Mouse (Mus musculus) common myeloid progenitor, adult 5-6 weeks (primary cell): ENCODE results near the gene Gm609. TPM values are rescaled to one million over a fixed set of nuclear protein-coding genes. Genes with fewer than 3 reads are reported as not detected.
"Not testable (repeated sequence)": the region's sequence is repeated elsewhere in the genome, so short reads cannot be mapped to it uniquely, and the experiment has no call there.

Source experiments
- ATAC-seq: replicated peaks from 2 replicates; pipeline ENCODE4 v1.8.0; 2016; ENCODE audit warnings: low read depth, mild to moderate bottlenecking, moderate TSS enrichment, inconsistent platforms; ENCODE audit not compliant: poor library complexity, severe bottlenecking
- total RNA-seq: library from RNA; stranded (forward); fragments of 200-1000, 187-1606 nt; gene quantifications from 2 replicates; pipeline ENCODE4 v1.2.3, GENCODE M21; 2017

Gm609 gene
- total RNA-seq, result not detected in 2 replicates

GRCm38 (mm10) chr16:45492927-45493326 lies at the start of gene Gm609:
Gene Gm609 (minus strand): TSS chr16:45492969.
- ATAC-seq, result no peak

- peak; percentile 39; the same call in 1 of the 2 replicates for ATAC-seq
Measured at GRCm38 (mm10) chr16:45542108-45542507, 49.3 kb upstream of the Gm609 start.

GRCm38 (mm10) chr16:45538342-45538741 lies 45.6 kb upstream of the Gm609 start:
- ATAC-seq, result not testable (repeated sequence)

- ATAC-seq, result no peak
Measured at GRCm38 (mm10) chr16:45535009-45535408, 42.2 kb upstream of the Gm609 start, which contains the start of gene Slc9c1. Gene Slc9c1 (plus strand): TSS chr16:45535309.

GRCm38 (mm10) chr16:45531950-45532349 lies 39.2 kb upstream of the Gm609 start, which contains the start of gene Gm17783:
Gene Gm17783 (minus strand): TSS chr16:45532050.
- ATAC-seq, result no peak

- ATAC-seq, result peak; percentile 89
Measured at GRCm38 (mm10) chr16:45525551-45525950, 32.8 kb upstream of the Gm609 start.

GRCm38 (mm10) chr16:45495326-45495725 lies 2.6 kb upstream of the Gm609 start:
- ATAC-seq, result no peak

- ATAC-seq, result no peak
Measured at GRCm38 (mm10) chr16:45476991-45477390, 15.8 kb downstream of the Gm609 start.

- not testable (repeated sequence) for ATAC-seq
Measured at GRCm38 (mm10) chr16:45471836-45472235, 20.9 kb downstream of the Gm609 start.

GRCm38 (mm10) chr16:45454762-45455161 lies 38.0 kb downstream of the Gm609 start:
- ATAC-seq, result no peak

- no peak for ATAC-seq
Measured at GRCm38 (mm10) chr16:45437230-45437739, 55.5 kb downstream of the Gm609 start.

GRCm38 (mm10) chr16:45435591-45435990 lies 57.2 kb downstream of the Gm609 start:
- ATAC-seq, result no peak

GRCm38 (mm10) chr16:45427651-45428050 lies 65.1 kb downstream of the Gm609 start:
- no peak for ATAC-seq

- ATAC-seq, result no peak
Measured at GRCm38 (mm10) chr16:45413497-45413896, 79.3 kb downstream of the Gm609 start.

- not testable (repeated sequence) for ATAC-seq
Measured at GRCm38 (mm10) chr16:45409064-45409446, 83.7 kb downstream of the Gm609 start.

GRCm38 (mm10) chr16:45408425-45409063 lies 84.2 kb downstream of the Gm609 start, which contains the start of gene Cd200:
Gene Cd200 (minus strand): TSS chr16:45409053.
- peak; percentile 93 for ATAC-seq

GRCm38 (mm10) chr16:45407645-45408400 lies 84.9 kb downstream of the Gm609 start:
- ATAC-seq, result no peak

GRCm38 (mm10) chr16:45407091-45407490 lies 85.7 kb downstream of the Gm609 start:
- ATAC-seq, result no peak

- ATAC-seq, result no peak
Measured at GRCm38 (mm10) chr16:45402951-45403350, 89.8 kb downstream of the Gm609 start.

- ATAC-seq, result no peak
Measured at GRCm38 (mm10) chr16:45402036-45402435, 90.7 kb downstream of the Gm609 start.

- no peak for ATAC-seq
Measured at GRCm38 (mm10) chr16:45399947-45400555, 92.7 kb downstream of the Gm609 start.
